Mouse (Mus musculus): ENCODE results near the gene Ints6. TPM values are rescaled to one million over a fixed set of nuclear protein-coding genes. Genes with fewer than 3 reads are reported as not detected.

Ints6 gene
- polyA plus RNA-seq, 1 experiment: 31.7 TPM

GRCm38 (mm10) chr14:62789282-62789681 lies 28.3 kb upstream of the Ints6 start:
- TF ChIP-seq CTCF (IDR thresholded peaks at IDR 0.05; ENCODE audit: control insufficient read depth, insufficient read depth, insufficient replicate concordance, low read depth, low read length): no peak
- TF ChIP-seq POLR2A (IDR thresholded peaks at IDR 0.05; ENCODE audit: control insufficient read depth, low read depth, low read length): no peak
- Histone ChIP-seq H3K4me3 (ENCODE audit: control insufficient read depth, low read depth, low read length) (no peak overlapping the region), H3K36me3 (ENCODE audit: control insufficient read depth, insufficient read depth, low read length) (no peaks in the 10 kb centered on the region), H3K27ac (ENCODE audit: control insufficient read depth, insufficient read depth, low read depth, low read length) (no peak overlapping the region), H3K4me1 (ENCODE audit: control insufficient read depth, insufficient read depth, low read length) (no peaks in the 10 kb centered on the region), H3K27me3 (ENCODE audit: control insufficient read depth, insufficient read depth, low read length) (no peaks in the 10 kb centered on the region)

GRCm38 (mm10) chr14:62782981-62783380 lies 22.0 kb upstream of the Ints6 start:
- no peaks in the 10 kb centered on the region for H3K36me3 ChIP-seq (ENCODE audit: control insufficient read depth, insufficient read depth, low read length)
- H3K27ac ChIP-seq (ENCODE audit: control insufficient read depth, insufficient read depth, low read depth, low read length): no peak overlapping the region
- no peaks in the 10 kb centered on the region for H3K27me3 ChIP-seq (ENCODE audit: control insufficient read depth, insufficient read depth, low read length)
- TF ChIP-seq POLR2A (IDR thresholded peaks at IDR 0.05; ENCODE audit: control insufficient read depth, low read depth, low read length) (no peak), CTCF (IDR thresholded peaks at IDR 0.05; ENCODE audit: control insufficient read depth, insufficient read depth, insufficient replicate concordance, low read depth, low read length) (no peak)
- H3K4me3 ChIP-seq (ENCODE audit: control insufficient read depth, low read depth, low read length): no peak overlapping the region
- H3K4me1 ChIP-seq (ENCODE audit: control insufficient read depth, insufficient read depth, low read length): no peaks in the 10 kb centered on the region

- H3K27me3 ChIP-seq (ENCODE audit: control insufficient read depth, insufficient read depth, low read length): no peaks in the 10 kb centered on the region
- H3K4me1 ChIP-seq (ENCODE audit: control insufficient read depth, insufficient read depth, low read length): no peaks in the 10 kb centered on the region
- no peak overlapping the region for H3K27ac ChIP-seq (ENCODE audit: control insufficient read depth, insufficient read depth, low read depth, low read length)
- no peak overlapping the region for H3K4me3 ChIP-seq (ENCODE audit: control insufficient read depth, low read depth, low read length)
- TF ChIP-seq POLR2A (IDR thresholded peaks at IDR 0.05; ENCODE audit: control insufficient read depth, low read depth, low read length) (no peak), CTCF (IDR thresholded peaks at IDR 0.05; ENCODE audit: control insufficient read depth, insufficient read depth, insufficient replicate concordance, low read depth, low read length) (no peak)
- no peaks in the 10 kb centered on the region for H3K36me3 ChIP-seq (ENCODE audit: control insufficient read depth, insufficient read depth, low read length)
These were observed 19.7 kb upstream of the Ints6 start for GRCm38 (mm10) chr14:62780520-62781316.

- H3K27ac ChIP-seq (ENCODE audit: control insufficient read depth, insufficient read depth, low read depth, low read length): no peak overlapping the region
- H3K4me3 ChIP-seq (ENCODE audit: control insufficient read depth, low read depth, low read length): no peak overlapping the region
- no peaks in the 10 kb centered on the region for H3K4me1 ChIP-seq (ENCODE audit: control insufficient read depth, insufficient read depth, low read length)
- no peaks in the 10 kb centered on the region for H3K36me3 ChIP-seq (ENCODE audit: control insufficient read depth, insufficient read depth, low read length)
- no peak for TF ChIP-seq POLR2A (IDR thresholded peaks at IDR 0.05; ENCODE audit: control insufficient read depth, low read depth, low read length)
- no peak for TF ChIP-seq CTCF (IDR thresholded peaks at IDR 0.05; ENCODE audit: control insufficient read depth, insufficient read depth, insufficient replicate concordance, low read depth, low read length)
- H3K27me3 ChIP-seq (ENCODE audit: control insufficient read depth, insufficient read depth, low read length): no peaks in the 10 kb centered on the region
These were observed 17.1 kb upstream of the Ints6 start for GRCm38 (mm10) chr14:62778095-62778494.

- no peaks in the 10 kb centered on the region for H3K36me3 ChIP-seq (ENCODE audit: control insufficient read depth, insufficient read depth, low read length)
- H3K4me1 ChIP-seq (ENCODE audit: control insufficient read depth, insufficient read depth, low read length): no peaks in the 10 kb centered on the region
- no peak for TF ChIP-seq POLR2A (IDR thresholded peaks at IDR 0.05; ENCODE audit: control insufficient read depth, low read depth, low read length)
- no peak for TF ChIP-seq CTCF (IDR thresholded peaks at IDR 0.05; ENCODE audit: control insufficient read depth, insufficient read depth, insufficient replicate concordance, low read depth, low read length)
- H3K27me3 ChIP-seq (ENCODE audit: control insufficient read depth, insufficient read depth, low read length): no peaks in the 10 kb centered on the region
- no peak overlapping the region for H3K4me3 ChIP-seq (ENCODE audit: control insufficient read depth, low read depth, low read length)
- H3K27ac ChIP-seq (ENCODE audit: control insufficient read depth, insufficient read depth, low read depth, low read length): no peak overlapping the region
These were observed 14.1 kb upstream of the Ints6 start for GRCm38 (mm10) chr14:62775034-62775433.

GRCm38 (mm10) chr14:62774246-62774645 lies 13.3 kb upstream of the Ints6 start:
- TF ChIP-seq POLR2A (IDR thresholded peaks at IDR 0.05; ENCODE audit: control insufficient read depth, low read depth, low read length) (no peak), CTCF (IDR thresholded peaks at IDR 0.05; ENCODE audit: control insufficient read depth, insufficient read depth, insufficient replicate concordance, low read depth, low read length) (no peak)
- Histone ChIP-seq H3K27ac (ENCODE audit: control insufficient read depth, insufficient read depth, low read depth, low read length) (no peak overlapping the region), H3K4me3 (ENCODE audit: control insufficient read depth, low read depth, low read length) (no peak overlapping the region), H3K4me1 (ENCODE audit: control insufficient read depth, insufficient read depth, low read length) (no peaks in the 10 kb centered on the region), H3K27me3 (ENCODE audit: control insufficient read depth, insufficient read depth, low read length) (no peaks in the 10 kb centered on the region), H3K36me3 (ENCODE audit: control insufficient read depth, insufficient read depth, low read length) (no peaks in the 10 kb centered on the region)

- no peaks in the 10 kb centered on the region for H3K4me1 ChIP-seq (ENCODE audit: control insufficient read depth, insufficient read depth, low read length)
- H3K36me3 ChIP-seq (ENCODE audit: control insufficient read depth, insufficient read depth, low read length): no peaks in the 10 kb centered on the region
- TF ChIP-seq POLR2A (IDR thresholded peaks at IDR 0.05; ENCODE audit: control insufficient read depth, low read depth, low read length): no peak
- TF ChIP-seq CTCF (IDR thresholded peaks at IDR 0.05; ENCODE audit: control insufficient read depth, insufficient read depth, insufficient replicate concordance, low read depth, low read length): no peak
- no peaks in the 10 kb centered on the region for H3K27me3 ChIP-seq (ENCODE audit: control insufficient read depth, insufficient read depth, low read length)
- H3K27ac ChIP-seq (ENCODE audit: control insufficient read depth, insufficient read depth, low read depth, low read length): no peak overlapping the region
- no peak overlapping the region for H3K4me3 ChIP-seq (ENCODE audit: control insufficient read depth, low read depth, low read length)
These were observed 12.8 kb upstream of the Ints6 start for GRCm38 (mm10) chr14:62773766-62774165.

Measured in testis, adult 2 months (tissue).